Mouse (Mus musculus) embryonic fibroblast, embryonic 13.5 days (primary cell): ENCODE measurements around the gene C1qtnf3.

Experiments
- CTCF ChIP-seq: IDR thresholded peaks from 2 replicates; pipeline ENCODE4 v1.5.1; 2011; ENCODE audit warnings: mild to moderate bottlenecking, control low read depth, low read length, moderate library complexity, borderline replicate concordance; ENCODE audit not compliant: insufficient read depth
- POLR2A ChIP-seq: IDR thresholded peaks from 2 replicates; pipeline ENCODE4 v1.6.1; 2011; ENCODE audit warnings: low read depth, mild to moderate bottlenecking, control low read depth, low read length, moderate library complexity

DNA sequence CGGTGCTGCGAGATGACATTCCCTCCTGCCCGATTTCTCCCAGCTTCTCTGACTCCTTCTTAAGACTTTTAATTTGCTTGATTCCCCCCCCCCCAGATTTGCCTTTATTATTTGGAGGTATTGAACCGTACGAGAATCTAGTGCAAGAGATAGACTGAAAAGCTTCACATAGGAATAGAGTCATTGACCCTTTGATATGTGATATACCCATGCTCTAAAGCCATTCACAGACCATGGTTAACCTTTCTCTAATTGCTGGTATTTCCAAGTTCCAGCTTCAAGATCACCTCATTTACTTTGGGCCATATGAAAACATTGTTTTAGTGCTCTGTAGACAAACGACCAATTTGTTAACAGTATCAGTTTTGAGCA, 29.9 kb downstream of the C1qtnf3 start:
- no peak for TF ChIP-seq POLR2A
- TF ChIP-seq CTCF: no peak
